Comparison of ENCODE assay signal across 8 mouse cellular contexts in the genomic region with DNA sequence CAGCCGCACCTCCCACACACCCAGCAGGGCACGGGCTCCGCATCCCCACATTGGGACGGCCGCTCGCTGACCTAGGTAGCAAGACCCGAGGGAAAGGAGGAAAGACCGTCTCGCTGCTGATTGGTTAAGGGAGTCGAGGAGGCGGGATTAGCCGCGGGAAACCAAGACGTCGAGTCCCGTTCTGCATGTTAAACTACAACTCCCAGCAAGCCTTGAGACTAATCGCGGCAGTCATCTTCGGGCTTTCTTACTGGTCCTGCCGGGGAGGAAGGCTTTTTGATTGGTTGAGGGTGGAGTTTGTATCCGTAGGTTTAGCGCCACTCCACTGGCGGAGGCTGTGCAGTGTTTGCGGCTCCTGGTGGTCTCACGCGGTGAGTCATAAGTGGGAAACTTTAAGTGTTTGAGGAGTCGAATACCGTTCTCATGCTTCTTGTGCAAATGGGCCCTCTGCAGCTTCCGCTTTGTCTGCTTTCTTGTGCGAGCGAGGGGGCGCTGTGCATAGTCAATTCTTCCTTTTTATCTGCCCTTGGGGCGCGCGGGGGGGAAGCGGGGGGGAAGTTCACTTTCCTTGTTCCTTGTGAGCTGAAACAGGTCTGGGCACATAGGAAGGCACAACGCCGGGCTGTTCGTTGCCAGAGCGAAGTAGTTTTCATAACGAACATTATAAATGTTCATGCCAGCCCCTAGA. TPM values are rescaled to one million over a fixed set of nuclear protein-coding genes. Genes with fewer than 3 reads are reported as not detected.
A peak's percentile ranks its signal among the peaks of the same experiment; 100 is the strongest.
DNase-seq lines count a peak whose midpoint lies in the region; ATAC-seq lines count a peak whose summit lies in the region.

A gene (minus strand): TSS at position 100 of the 688 bp plus-strand sequence.
A gene (plus strand): TSS at position 302 of the 688 bp plus-strand sequence.

- DNase-seq in Muller cell, postnatal 12 days (ENCODE audit: inconsistent ontology term), result peak; percentile 99
- DNase-seq in cerebellum, adult 9-11 months, result peak; percentile 99
- DNase-seq in frontal cortex, adult 2 months (ENCODE audit: extremely low spot score in 1 of 2, low spot score in 1 of 2), result peak; percentile 98 to 99
- DNase-seq in hindbrain, embryonic 11.5 days (ENCODE audit: low spot score), result peak; percentile 97
- DNase-seq in layer of hippocampus, postnatal 10 days (ENCODE audit: low spot score in 2 of 2), result peak; percentile 98
- peak; percentile 99 for DNase-seq in lung, postnatal 10 days
- DNase-seq in ovary, postnatal 36 days (ENCODE audit: low spot score), result peak; percentile 95
- peak; percentile 96 for DNase-seq in thymus, postnatal 25 days

- peak within 1 kb of the TSS; percentile 58 for H3K4me3 ChIP-seq in hindbrain, embryonic 11.5 days (ENCODE audit: low read depth, low read length)

- H3K4me1 ChIP-seq in hindbrain, embryonic 11.5 days (replicated peaks; ENCODE audit: control insufficient read depth, insufficient read depth, low read length), result no peaks in the 10 kb centered on the region

- peak within 1 kb of the TSS; percentile 71 for H3K4me2 ChIP-seq in hindbrain, embryonic 11.5 days (replicated peaks; ENCODE audit: low read depth, low read length)

- peak within 1 kb of the TSS; percentile 62 for H3K9ac ChIP-seq in hindbrain, embryonic 11.5 days (ENCODE audit: low read depth, low read length)

- ATAC-seq in hindbrain, embryonic 11.5 days (ENCODE audit: low FRiP score), result peak; percentile 98

- peak within 1 kb of the TSS; percentile 47; the same call in 1 of the 2 replicates for H3K27ac ChIP-seq in hindbrain, embryonic 11.5 days (ENCODE audit: low read depth, low read length)

- under 1% methylated on average over 41 of the region's 41 CpGs for WGBS in hindbrain, embryonic 11.5 days

- H3K9me3 ChIP-seq in hindbrain, embryonic 11.5 days (ENCODE audit: control insufficient read depth, low read length), result no peaks in the 10 kb centered on the region

- H3K27me3 ChIP-seq in hindbrain, embryonic 11.5 days (ENCODE audit: control insufficient read depth, insufficient read depth, low read length), result no peaks in the 10 kb centered on the region

- H3K36me3 ChIP-seq in hindbrain, embryonic 11.5 days (ENCODE audit: control insufficient read depth, insufficient read depth, low read length), result no peaks in the 10 kb centered on the region

RNA-seq across cellular contexts. Expression of the first gene that starts in this region (rescaled TPM):
- polyA plus RNA-seq in frontal cortex, adult 2 months (2012; rRNA removed), result 17.2 and 18.0 TPM in 2 replicates
- 15.7 and 24.3 TPM in 2 replicates for polyA plus RNA-seq in hindbrain, embryonic 11.5 days (2014; fragmentation: Nextera tagmentation; extraction: Ambion mirVana)
- 1 to 10 TPM; 8.9 to 9.6 TPM for total RNA-seq in layer of hippocampus, postnatal 10 days (2021)

RNA-seq across cellular contexts. Expression of the second gene that starts in this region (rescaled TPM):
- polyA plus RNA-seq in frontal cortex, adult 2 months (2012; rRNA removed), result 1.3 and 1.7 TPM in 2 replicates
- 24.3 and 26.1 TPM in 2 replicates for polyA plus RNA-seq in hindbrain, embryonic 11.5 days (2014; fragmentation: Nextera tagmentation; extraction: Ambion mirVana)
- total RNA-seq in layer of hippocampus, postnatal 10 days (2021), result 1 to 10 TPM; 2.6 to 3.5 TPM

Comparison
In these comparisons a context has a peak if more than half of its experiments do, and no peak if none do; other contexts are left out.
1. Peak in every context shown above with its lines: DNase-seq, ATAC-seq, H3K4me3 ChIP-seq and H3K27ac ChIP-seq.